Mouse (Mus musculus) small intestine, adult 2 months (tissue): ENCODE data around the gene Olfr657.

Experiments used
- CTCF ChIP-seq: fragments of 200-500 bp; IDR thresholded peaks from 2 replicates; pipeline ENCODE4 v1.5.1; 2012; ENCODE audit warnings: low read depth, mild to moderate bottlenecking, control low read depth, inconsistent platforms, low read length, moderate library complexity, mixed read lengths; ENCODE audit not compliant: insufficient replicate concordance, insufficient read length; ENCODE audit errors: extremely low read depth
- POLR2A ChIP-seq: fragments of 200-500 bp; IDR thresholded peaks from 2 replicates; pipeline ENCODE4 v1.6.1; 2012; ENCODE audit warnings: low read depth, mild to moderate bottlenecking, control low read depth, inconsistent platforms, low read length, moderate library complexity

- TF ChIP-seq CTCF, result no peak
- no peak for TF ChIP-seq POLR2A
These were observed 37.9 kb upstream of the Olfr657 start, which contains the start of gene Olfr654 for GRCm38 (mm10) chr7:104586725-104587124.
